Mouse (Mus musculus) yolk sac, embryonic 10.5 days (tissue): ENCODE data around the gene Atf7ip.

Experiments
- DNase-seq: peaks from one replicate; pipeline ENCODE4 v3.0.0-alpha.2; 2017; ENCODE audit warnings: low spot score

Gene Atf7ip

DNA sequence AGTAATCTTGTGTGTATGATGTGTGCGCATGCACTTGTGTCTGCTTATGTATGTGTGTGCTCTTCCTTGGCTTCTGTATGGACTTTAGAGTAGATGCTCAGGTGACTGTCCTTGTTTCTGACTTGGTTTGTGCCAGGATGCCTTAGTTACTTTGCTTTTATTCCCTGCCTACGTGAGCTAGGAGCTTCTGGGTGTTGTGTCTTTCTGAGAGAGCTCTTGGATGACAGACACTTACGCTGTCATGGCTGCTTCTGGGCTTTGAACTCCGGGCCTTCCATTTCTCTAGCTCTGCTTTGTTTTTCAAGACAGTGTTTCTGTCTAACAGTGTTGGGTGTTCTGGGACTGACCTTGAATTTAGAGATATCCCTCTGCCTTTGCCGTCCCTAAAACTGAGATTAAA is 16.7 kb downstream of the Atf7ip start:
- DNase-seq, result no peak

DNA sequence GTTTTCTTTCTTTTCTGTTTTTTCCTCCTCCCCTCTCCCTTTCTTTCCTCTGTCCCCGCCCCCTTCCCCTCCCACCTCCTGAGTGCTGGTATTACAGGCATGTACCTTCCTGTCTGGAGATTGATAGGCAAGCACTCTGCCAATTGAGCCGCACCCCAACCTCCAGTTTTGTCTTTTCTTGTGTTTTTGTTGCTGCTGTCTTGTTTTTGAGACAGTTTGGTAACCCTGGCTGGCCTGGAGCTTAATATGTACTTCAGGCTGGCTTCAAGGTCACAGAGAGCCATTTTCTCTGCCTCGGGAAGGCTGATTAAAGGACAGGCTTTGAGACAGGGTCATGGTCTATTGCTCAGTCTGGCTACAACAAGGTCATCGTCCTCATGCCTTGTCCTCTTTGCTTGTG is 18.8 kb downstream of the Atf7ip start:
- no peak for DNase-seq

DNA sequence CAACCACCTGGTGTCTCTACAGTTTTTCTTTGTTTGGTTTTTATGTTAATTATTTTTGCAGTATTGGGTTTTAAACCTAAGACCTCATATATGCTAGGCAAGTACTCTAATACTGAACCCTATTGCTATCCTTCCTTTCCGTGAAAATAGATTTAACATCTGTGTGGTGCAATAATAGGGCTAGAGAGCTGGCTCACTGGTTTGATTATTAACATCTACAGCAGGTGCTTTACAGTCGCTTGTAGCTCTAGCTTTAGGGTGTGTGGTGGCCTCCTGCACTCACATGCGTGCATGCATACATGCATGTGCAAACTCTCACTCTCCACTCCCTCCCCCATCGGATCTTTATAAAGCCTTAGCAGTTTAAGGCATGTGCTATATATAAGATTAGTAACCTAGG is 19.6 kb downstream of the Atf7ip start:
- no peak for DNase-seq

DNA sequence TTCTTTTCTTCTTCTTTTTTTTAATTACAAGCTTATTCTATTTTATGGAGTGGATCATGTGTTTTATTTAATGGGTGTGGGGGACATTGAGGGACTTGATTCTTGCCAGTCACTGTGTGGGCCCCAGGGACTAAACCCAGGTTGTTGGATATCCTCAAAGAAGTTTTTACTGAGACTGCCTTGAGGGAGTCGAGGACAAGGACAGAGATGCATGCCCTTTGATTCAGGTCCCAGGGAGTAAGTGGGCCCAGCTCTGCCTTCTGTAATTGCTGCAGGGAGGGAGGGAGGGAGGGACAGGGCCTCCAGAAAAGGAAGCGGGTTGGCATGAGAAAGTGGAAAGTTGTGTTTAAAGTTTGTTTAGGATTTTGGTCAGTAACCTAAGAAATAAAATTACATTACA is 23.2 kb downstream of the Atf7ip start:
- DNase-seq, result no peak

- no peak for DNase-seq
Measured at GRCm38 (mm10) chr6:136531792-136532230, 25.8 kb downstream of the Atf7ip start.

DNA sequence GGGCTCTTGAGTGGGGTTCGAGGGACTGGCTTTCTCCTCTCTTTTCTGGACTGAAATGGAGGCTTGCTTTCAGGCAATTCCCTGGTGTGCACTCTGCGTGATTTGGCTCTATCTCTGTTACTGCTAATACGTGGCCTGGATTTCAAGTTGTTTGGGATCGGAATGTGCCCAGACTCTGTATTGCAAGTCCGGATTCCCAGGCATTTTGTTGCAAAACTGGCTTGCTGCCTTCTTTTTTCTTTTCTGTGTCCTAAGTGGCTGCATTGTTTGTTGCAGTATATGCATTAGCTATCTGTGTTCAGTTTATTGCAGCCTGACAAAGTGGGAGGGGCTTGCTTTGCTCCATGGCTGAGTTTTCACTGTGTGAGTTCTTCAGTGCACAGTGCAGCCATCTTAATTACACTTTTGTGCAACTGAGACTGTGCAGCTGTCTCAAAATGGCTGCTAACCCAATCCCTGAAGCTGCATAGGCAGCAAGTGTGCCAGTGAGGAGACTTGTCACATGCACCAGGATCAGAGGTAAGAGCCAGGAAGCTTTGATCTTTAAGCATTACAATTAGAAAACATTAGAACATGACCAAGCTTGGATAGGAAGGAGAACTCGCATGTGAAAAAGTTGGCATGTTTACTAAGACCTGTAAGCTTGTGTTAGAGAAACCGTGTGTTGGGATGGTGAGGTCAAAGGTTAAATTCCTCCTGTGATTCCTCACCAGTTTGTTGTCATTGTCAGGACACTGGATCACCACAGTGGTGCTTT is 26.7 kb downstream of the Atf7ip start:
- peak; percentile 89 for DNase-seq

- no peak for DNase-seq
Measured at GRCm38 (mm10) chr6:136533804-136534203, 27.8 kb downstream of the Atf7ip start.

GRCm38 (mm10) chr6:136534444-136534843 is 28.5 kb downstream of the Atf7ip start:
- no peak for DNase-seq

DNA sequence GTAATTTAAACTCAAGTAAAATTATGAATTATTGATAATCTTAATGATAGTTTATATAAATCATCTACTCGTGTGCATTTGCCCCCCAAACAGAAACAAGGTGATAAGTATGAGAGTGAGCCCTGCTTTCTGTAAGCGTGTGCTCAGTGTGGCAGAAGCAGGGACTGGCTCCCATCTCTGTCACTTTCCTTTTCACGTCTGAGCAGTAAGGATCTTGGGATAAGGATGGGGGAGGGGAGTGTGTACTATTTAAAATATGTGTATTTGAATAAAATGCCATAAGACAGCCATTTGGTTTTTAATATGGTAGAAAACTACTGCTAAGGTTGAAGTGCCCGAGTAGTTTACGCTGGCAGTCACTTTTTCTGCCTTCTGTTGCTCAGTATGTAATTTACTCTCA is 29.2 kb downstream of the Atf7ip start:
- DNase-seq, result no peak

- DNase-seq, result no peak
Measured at GRCm38 (mm10) chr6:136536121-136536520, 30.2 kb downstream of the Atf7ip start.

- no peak for DNase-seq
Measured at GRCm38 (mm10) chr6:136541350-136541749, 35.4 kb downstream of the Atf7ip start.

GRCm38 (mm10) chr6:136542105-136542504 is 36.1 kb downstream of the Atf7ip start:
- DNase-seq, result no peak

DNA sequence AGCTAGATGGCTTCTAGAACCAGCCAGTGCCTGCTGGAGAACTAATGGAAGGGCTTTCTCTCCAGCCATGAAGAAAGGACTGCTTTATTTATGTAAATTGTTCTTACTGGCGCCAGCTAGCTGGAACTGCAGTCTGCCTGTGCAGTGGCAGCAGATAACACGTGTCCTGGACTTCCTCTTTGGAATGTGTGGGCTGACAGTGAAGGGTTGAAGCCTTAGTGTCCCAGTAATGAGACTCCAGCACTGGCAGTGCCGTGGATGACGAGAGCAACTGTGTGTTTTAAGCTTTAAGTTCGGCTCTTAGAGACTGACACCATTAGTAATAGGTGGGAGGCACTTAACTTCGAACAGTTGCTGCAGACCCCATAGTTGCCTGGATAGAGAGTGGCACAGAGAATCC is 37.2 kb downstream of the Atf7ip start:
- peak; percentile 65 for DNase-seq

DNA sequence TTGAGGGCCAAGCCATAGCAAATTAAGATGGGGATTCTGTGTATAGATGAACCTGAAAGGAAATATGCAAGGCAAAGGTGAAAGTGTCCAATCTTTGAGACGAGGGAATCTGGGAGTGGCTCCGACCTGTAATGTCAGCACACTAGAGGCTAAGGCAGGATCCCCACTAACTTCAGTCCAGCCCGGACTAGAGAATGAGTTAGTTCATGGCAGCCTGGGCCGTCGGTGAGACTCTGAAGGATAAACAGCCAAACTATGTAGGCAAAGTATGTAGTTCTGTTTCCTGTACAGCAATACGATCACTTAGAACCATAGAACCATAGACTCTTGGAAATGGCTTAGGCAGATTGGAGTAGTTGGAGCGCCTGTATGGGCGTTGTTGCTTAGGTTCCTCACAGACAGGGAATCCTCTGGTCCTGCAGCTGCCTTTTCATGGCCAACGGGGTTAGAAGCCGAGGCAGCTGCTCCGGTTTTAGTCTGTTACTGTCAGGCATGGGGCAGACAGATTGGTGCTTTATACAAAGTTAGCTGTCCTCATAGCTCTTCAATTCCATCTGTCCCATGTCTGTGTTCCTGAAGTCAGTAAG is 39.4 kb downstream of the Atf7ip start:
- DNase-seq, result no peak

- DNase-seq, result no peak
Measured at GRCm38 (mm10) chr6:136546286-136546685, 40.3 kb downstream of the Atf7ip start.

DNA sequence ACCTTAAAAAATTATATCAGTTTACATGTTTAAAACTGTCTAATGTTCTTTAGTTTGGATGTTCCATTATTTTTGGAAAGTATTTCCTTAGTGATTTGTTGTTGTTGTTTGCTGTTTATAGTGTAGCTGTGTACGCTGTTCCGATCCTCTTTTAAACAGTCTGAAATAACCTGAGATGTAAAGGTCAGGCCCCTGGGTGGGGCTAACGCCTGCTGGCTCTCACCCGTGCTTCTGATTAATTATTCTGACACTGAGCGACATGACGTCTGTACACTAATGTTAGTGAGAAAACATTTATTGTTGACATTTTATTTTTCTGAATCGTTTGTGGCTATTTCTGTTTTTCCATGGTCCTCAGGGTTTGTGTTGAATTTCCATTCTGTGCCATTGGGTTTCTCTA is 41.0 kb downstream of the Atf7ip start:
- no peak for DNase-seq

DNA sequence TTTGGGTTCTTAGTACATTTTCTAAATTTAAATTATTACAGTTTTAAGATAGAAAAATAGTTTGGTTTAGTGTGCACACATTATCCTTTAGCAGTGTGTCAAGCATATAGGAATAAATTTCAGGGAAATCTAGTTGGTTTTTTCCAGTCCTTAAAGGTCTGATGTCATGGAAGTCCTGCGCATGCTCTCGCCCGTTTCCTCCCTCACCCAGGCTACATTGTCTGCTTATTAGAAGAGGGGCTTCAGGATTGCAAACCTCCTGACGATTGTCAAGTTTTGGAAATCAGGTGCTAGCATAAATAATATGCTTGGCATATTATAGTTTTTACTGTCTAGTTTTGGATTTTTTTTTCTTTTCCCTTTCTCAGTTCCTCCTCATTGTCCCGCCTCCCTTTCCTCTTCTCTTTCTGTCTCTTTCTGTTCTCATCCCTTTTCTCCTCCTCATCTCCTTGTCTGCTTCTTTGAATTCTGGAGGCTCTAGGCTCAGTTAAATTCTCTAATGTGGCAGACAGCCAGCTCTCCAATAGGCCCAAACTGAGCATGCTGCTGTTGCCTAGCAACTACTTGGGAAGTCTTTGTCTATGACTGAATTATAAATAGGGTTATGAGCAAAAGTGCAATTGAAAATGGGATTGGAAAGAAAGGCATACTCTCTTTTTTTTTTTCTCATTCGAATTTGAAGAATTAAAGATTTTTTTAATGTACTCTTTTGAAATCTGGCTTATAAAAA is 42.2 kb downstream of the Atf7ip start:
- no peak for DNase-seq

- DNase-seq, result no peak
Measured at GRCm38 (mm10) chr6:136548796-136549195, 42.8 kb downstream of the Atf7ip start.

GRCm38 (mm10) chr6:136549606-136550005 is 43.6 kb downstream of the Atf7ip start:
- no peak for DNase-seq

DNA sequence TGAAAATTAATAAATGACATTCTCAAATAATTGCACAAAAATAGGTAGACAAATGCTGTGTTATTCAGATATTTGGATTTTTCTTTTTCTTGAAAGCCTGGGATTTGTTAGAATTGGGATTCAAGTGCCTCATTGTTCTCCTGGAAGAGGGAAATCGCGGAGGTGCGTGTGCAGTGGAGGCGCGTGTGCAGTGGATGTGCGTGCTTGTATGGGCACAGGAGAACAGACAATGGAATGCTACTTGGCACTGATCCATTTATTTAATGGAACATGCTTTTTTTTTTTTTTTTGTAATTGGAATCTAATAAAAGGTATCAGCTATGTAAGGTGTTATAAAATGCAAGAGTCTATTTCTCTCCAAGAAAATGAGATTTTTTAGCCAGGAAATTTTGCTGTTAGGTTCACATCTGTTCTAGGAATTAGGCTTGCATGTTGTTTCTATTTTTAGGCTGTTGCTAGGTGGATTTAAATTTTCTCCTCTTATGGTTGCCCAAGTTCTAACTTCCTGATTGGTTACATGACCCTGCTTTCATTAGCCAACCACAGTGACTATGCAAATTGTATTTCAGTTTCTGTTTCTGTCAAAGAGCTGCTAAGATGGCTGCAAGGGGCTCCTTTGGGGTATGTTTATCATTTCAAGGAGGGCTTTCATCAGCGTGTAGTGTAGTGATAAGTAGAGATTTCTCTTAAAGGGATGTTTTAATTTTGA is 44.8 kb downstream of the Atf7ip start:
- DNase-seq, result no peak

- DNase-seq, result no peak
Measured at GRCm38 (mm10) chr6:136551550-136552109, 45.7 kb downstream of the Atf7ip start.

GRCm38 (mm10) chr6:136553156-136553555 is 47.2 kb downstream of the Atf7ip start:
- DNase-seq, result no peak
